Comparison of ENCODE assay signal across 14 mouse cellular contexts in the genomic region with DNA sequence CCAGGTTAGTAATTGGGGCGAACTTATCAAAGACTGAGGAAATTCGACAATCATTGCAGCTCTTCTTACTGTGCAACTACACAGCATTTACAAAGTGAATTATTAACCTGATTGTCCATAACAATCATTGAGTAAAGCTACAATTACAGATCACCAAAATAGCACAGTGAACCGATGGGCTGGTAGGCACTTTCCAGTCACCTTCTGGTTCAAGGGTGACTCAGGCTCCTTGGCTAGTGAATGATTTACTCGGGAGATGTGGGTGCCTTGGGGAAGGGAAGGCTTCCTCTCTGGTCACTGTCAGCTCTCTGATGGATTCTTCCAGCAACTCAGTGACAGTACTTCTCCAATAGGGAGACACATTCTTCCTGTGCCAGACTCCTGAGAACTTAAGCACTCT.
A peak's percentile ranks its signal among the peaks of the same experiment; 100 is the strongest.
DNase-seq lines count a peak whose midpoint lies in the region; ATAC-seq and TF ChIP-seq lines count a peak whose summit lies in the region.
"Had no signal": no experiment of that assay in that cellular context is flagged by ENCODE, and none has a peak within 500 bp of the region (broad histone marks: within the 10 kb centered on the region; RNA-seq: fewer than 3 reads in every experiment).

No protein-coding gene starts in this region.

- no peaks in the 10 kb centered on the region for H3K9me3 ChIP-seq in liver, embryonic 12.5 days (replicated peaks)
- H3K9me3 ChIP-seq: hindbrain, embryonic 15.5 days had no signal

- WGBS in liver, adult 2 months = 37% methylated on average over 4 of the region's 4 CpGs
- 67% methylated on average over 4 of the region's 4 CpGs for WGBS in liver, embryonic 12.5 days (ENCODE audit: insufficient replicate concordance)

- TF ChIP-seq POLR2A in liver, adult 2 months (IDR thresholded peaks at IDR 0.05; ENCODE audit: extremely low read depth, insufficient read depth, low read length) = no peak

- no peak overlapping the region for H3K4me2 ChIP-seq in liver, embryonic 12.5 days
- H3K4me2 ChIP-seq: hindbrain, embryonic 15.5 days had no signal

- peaks cover 5% of the 10 kb centered on the region for H3K4me1 ChIP-seq in liver, adult 2 months (ENCODE audit: control insufficient read depth, insufficient read depth, low read length)
- H3K4me1 ChIP-seq in liver, embryonic 12.5 days = peaks cover 89% of the 10 kb centered on the region

- no peak for TF ChIP-seq CTCF in liver, adult 2 months (IDR thresholded peaks at IDR 0.05; ENCODE audit: low read depth, low read length)

- H3K79me2 ChIP-seq in liver, adult 2 months (ENCODE audit: control insufficient read depth, insufficient read depth, low read length) = no peaks in the 10 kb centered on the region

- no peak overlapping the region for H3K4me3 ChIP-seq in liver, adult 2 months (ENCODE audit: insufficient read depth, low read depth, low read length)
- no peak overlapping the region for H3K4me3 ChIP-seq in liver, embryonic 12.5 days
- H3K4me3 ChIP-seq: hindbrain, embryonic 15.5 days had no signal

- no peak overlapping the region for H3K27ac ChIP-seq in liver, adult 2 months (replicated peaks; ENCODE audit: insufficient read depth, low read depth, low read length)
- peak overlapping the region; percentile 78 for H3K27ac ChIP-seq in liver, embryonic 12.5 days
- H3K27ac ChIP-seq: hindbrain, embryonic 15.5 days had no signal

- no peaks in the 10 kb centered on the region for H3K36me3 ChIP-seq in liver, adult 2 months (ENCODE audit: control insufficient read depth, insufficient read depth, low read length)
- H3K36me3 ChIP-seq in liver, embryonic 12.5 days = peaks cover 76% of the 10 kb centered on the region
- H3K36me3 ChIP-seq: hindbrain, embryonic 15.5 days had no signal

- H3K9ac ChIP-seq in liver, adult 2 months (ENCODE audit: low read depth, low read length) = no peak overlapping the region
- no peak overlapping the region for H3K9ac ChIP-seq in liver, embryonic 12.5 days
- H3K9ac ChIP-seq: hindbrain, embryonic 15.5 days had no signal

- ATAC-seq in liver, embryonic 12.5 days = no peak
- no peak for ATAC-seq in cerebellum, adult (ENCODE audit: insufficient number of reproducible peaks, low FRiP score, low TSS enrichment)

- no peaks in the 10 kb centered on the region for H3K27me3 ChIP-seq in liver, adult 2 months (ENCODE audit: control insufficient read depth, insufficient read depth, low read length)
- H3K27me3 ChIP-seq in liver, embryonic 12.5 days (replicated peaks) = no peaks in the 10 kb centered on the region
- H3K27me3 ChIP-seq: hindbrain, embryonic 15.5 days had no signal

- peak; percentile 76 for DNase-seq in liver, adult 2 months (ENCODE audit: extremely low read depth, low read depth, low spot score)
- DNase-seq in liver = no peak
- DNase-seq in kidney, adult 9 months = peak; percentile 60
- no peak for DNase-seq in urinary bladder, postnatal 25 days (ENCODE audit: low spot score)
- no peak for DNase-seq in adrenal gland, adult 18-20 months (ENCODE audit: low spot score in 2 of 2)
- DNase-seq: adrenal gland, postnatal 25 days; gastrocnemius, postnatal 14 days; heart, postnatal 10 days; lung, adult 2 months; lung, postnatal 4 days; midbrain, embryonic 14.5 days had no signal

Comparison
In these comparisons a context has a peak if more than half of its experiments do, and no peak if none do; other contexts are left out.
1. DNase-seq: peak in liver, adult 2 months (single experiment) and kidney, adult 9 months (single experiment); none in liver (single experiment), urinary bladder, postnatal 25 days (single experiment) and adrenal gland, adult 18-20 months (0 of 2).